Mouse (Mus musculus) heart, postnatal 36 days (tissue): ENCODE measurements around the gene Colgalt2. TPM values are rescaled to one million over a fixed set of nuclear protein-coding genes. Genes with fewer than 3 reads are reported as not detected.
"Not testable (repeated sequence)": the region's sequence is repeated elsewhere in the genome, so short reads cannot be mapped to it uniquely, and the experiment has no call there.

ENCODE experiments used
- DNase-seq, 2 experiments: peaks; one replicate each; pipeline ENCODE4 v3.0.0; 2021 to 2022
- intact Hi-C: fragments of 180-260 bp; cut with DNase I; formaldehyde crosslinking; loops from one replicate; pipeline ENCODE4 v1.15.1; 2025
- total RNA-seq, 2 experiments: library from RNA; stranded (reverse); gene quantifications; 2 replicates each; pipeline ENCODE4 v1.2.3; 2021

The Colgalt2 gene
- total RNA-seq, 2 experiments from 2014 or later = 3.3 to 3.7 TPM

GRCm38 (mm10) chr1:152414451-152414850 is 14.8 kb downstream of the Colgalt2 start:
- peak; percentile 46 to 49 for DNase-seq
- intact Hi-C loops = no loop called here

- no peak for DNase-seq
- intact Hi-C loops = no loop called here
Observed at GRCm38 (mm10) chr1:152416306-152416904, 16.8 kb downstream of the Colgalt2 start.

GRCm38 (mm10) chr1:152417602-152418001 is 18.0 kb downstream of the Colgalt2 start:
- DNase-seq = peak in 1 of 2 experiments; percentile 32
- intact Hi-C loops = no loop called here

- DNase-seq = no peak
- intact Hi-C loops = loop anchor here (2.0 kb wide), 1 partner anchor 37 kb away; no protein-coding TSS in a partner anchor
Observed at GRCm38 (mm10) chr1:152422295-152422694, 22.7 kb downstream of the Colgalt2 start.

- no peak for DNase-seq
Observed at GRCm38 (mm10) chr1:152423052-152423451, 23.4 kb downstream of the Colgalt2 start.

GRCm38 (mm10) chr1:152427912-152428581 is 28.4 kb downstream of the Colgalt2 start:
- intact Hi-C loops = no loop called here
- no peak for DNase-seq

More at GRCm38 (mm10) chr1:152423052-152423451, 23.4 kb downstream of the Colgalt2 start:
- intact Hi-C loops = loop anchor here (1.0 to 2.0 kb wide), 2 partner anchors 36 to 76 kb away; no protein-coding TSS in a partner anchor

- intact Hi-C loops = no loop called here
- DNase-seq = no peak
Observed at GRCm38 (mm10) chr1:152429805-152430204, 30.2 kb downstream of the Colgalt2 start.

- intact Hi-C loops = no loop called here
- DNase-seq = no peak
Observed at GRCm38 (mm10) chr1:152434166-152434565, 34.5 kb downstream of the Colgalt2 start.

- DNase-seq, intact Hi-C loops: not testable (repeated sequence)
Observed at GRCm38 (mm10) chr1:152437518-152437917, 37.9 kb downstream of the Colgalt2 start.

GRCm38 (mm10) chr1:152439408-152439807 is 39.8 kb downstream of the Colgalt2 start:
- no peak for DNase-seq
- intact Hi-C loops = no loop called here

- no peak for DNase-seq
- intact Hi-C loops = no loop called here
Observed at GRCm38 (mm10) chr1:152439874-152440273, 40.2 kb downstream of the Colgalt2 start.

- intact Hi-C loops = no loop called here
- no peak for DNase-seq
Observed at GRCm38 (mm10) chr1:152444630-152445029, 45.0 kb downstream of the Colgalt2 start.

GRCm38 (mm10) chr1:152445925-152446324 is 46.3 kb downstream of the Colgalt2 start:
- intact Hi-C loops = no loop called here
- DNase-seq = no peak

GRCm38 (mm10) chr1:152454536-152454935 is 54.9 kb downstream of the Colgalt2 start:
- DNase-seq = no peak
- intact Hi-C loops = no loop called here

GRCm38 (mm10) chr1:152455275-152456243 is 55.9 kb downstream of the Colgalt2 start:
- intact Hi-C loops = no loop called here
- no peak for DNase-seq

- intact Hi-C loops = no loop called here
- no peak for DNase-seq
Observed at GRCm38 (mm10) chr1:152456266-152456665, 56.6 kb downstream of the Colgalt2 start.

- DNase-seq = no peak
- intact Hi-C loops = no loop called here
Observed at GRCm38 (mm10) chr1:152457596-152457995, 58.0 kb downstream of the Colgalt2 start.

GRCm38 (mm10) chr1:152458996-152459395 is 59.4 kb downstream of the Colgalt2 start:
- intact Hi-C loops = loop anchor here (2.0 kb wide), 1 partner anchor 36 kb away; no protein-coding TSS in a partner anchor

GRCm38 (mm10) chr1:152460931-152461330 is 61.3 kb downstream of the Colgalt2 start:
- peak in 1 of 2 experiments; percentile 32 for DNase-seq
- intact Hi-C loops = no loop called here

More at GRCm38 (mm10) chr1:152458996-152459395, 59.4 kb downstream of the Colgalt2 start:
- DNase-seq = no peak

GRCm38 (mm10) chr1:152461814-152462213 is 62.2 kb downstream of the Colgalt2 start:
- intact Hi-C loops = no loop called here

GRCm38 (mm10) chr1:152462348-152462747 is 62.7 kb downstream of the Colgalt2 start:
- intact Hi-C loops = no loop called here
- DNase-seq = peak in 1 of 2 experiments; percentile 25

More at GRCm38 (mm10) chr1:152461814-152462213, 62.2 kb downstream of the Colgalt2 start:
- DNase-seq = peak; percentile 50 to 55
